Mouse (Mus musculus) embryonic fibroblast, embryonic 13.5 days (primary cell): ENCODE data around the gene Chn2.

Experiments used
- CTCF ChIP-seq: IDR thresholded peaks from 2 replicates; pipeline ENCODE4 v1.5.1; 2011; ENCODE audit warnings: mild to moderate bottlenecking, control low read depth, low read length, moderate library complexity, borderline replicate concordance; ENCODE audit not compliant: insufficient read depth
- POLR2A ChIP-seq: IDR thresholded peaks from 2 replicates; pipeline ENCODE4 v1.6.1; 2011; ENCODE audit warnings: low read depth, mild to moderate bottlenecking, control low read depth, low read length, moderate library complexity

DNA sequence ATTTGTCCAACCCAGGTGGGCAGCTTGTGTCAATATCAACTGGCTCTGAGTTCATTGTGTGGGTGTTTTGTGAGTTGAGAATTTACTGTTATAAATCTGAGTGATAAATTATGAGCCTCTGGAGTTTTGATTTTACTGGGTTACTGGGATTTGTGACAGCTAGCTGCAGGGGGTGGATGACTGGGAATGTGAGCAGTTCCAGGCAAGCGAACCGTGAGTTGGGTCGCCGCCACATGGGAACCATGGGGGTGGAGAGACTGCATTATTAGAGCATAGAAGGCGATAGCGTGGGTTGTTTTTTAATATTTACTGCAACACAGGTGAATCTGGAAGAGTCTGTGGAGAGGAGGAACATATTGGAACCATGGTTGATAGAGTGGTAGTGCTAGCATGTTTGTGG lies 298.0 kb downstream of the Chn2 start:
- TF ChIP-seq POLR2A (no peak), CTCF (no peak)
